Mouse (Mus musculus) retina, adult 2 months (tissue): ENCODE results near the gene Cdcp1.

Experiments
- DNase-seq: peaks from one replicate; pipeline ENCODE4 v3.0.0-alpha.2; 2012; ENCODE audit warnings: low read depth, low spot score

Cdcp1 gene

GRCm38 (mm10) chr9:123151561-123151960 lies 64.3 kb downstream of the Cdcp1 start:
- DNase-seq = no peak

GRCm38 (mm10) chr9:123150241-123151020 lies 65.4 kb downstream of the Cdcp1 start, which contains the start of gene Clec3b:
TSS of gene Clec3b (plus strand) at chr9:123150946.
- DNase-seq = no peak

GRCm38 (mm10) chr9:123148430-123148829 lies 67.4 kb downstream of the Cdcp1 start:
- DNase-seq = no peak

- no peak for DNase-seq
Measured at GRCm38 (mm10) chr9:123139887-123140614, 75.8 kb downstream of the Cdcp1 start.

GRCm38 (mm10) chr9:123138891-123139474 lies 76.9 kb downstream of the Cdcp1 start:
- no peak for DNase-seq

GRCm38 (mm10) chr9:123136953-123137682 lies 78.7 kb downstream of the Cdcp1 start:
- DNase-seq = no peak

- DNase-seq = no peak
Measured at GRCm38 (mm10) chr9:123132994-123133393, 82.8 kb downstream of the Cdcp1 start.

- DNase-seq = no peak
Measured at GRCm38 (mm10) chr9:123127663-123128062, 88.2 kb downstream of the Cdcp1 start.

GRCm38 (mm10) chr9:123124413-123124981 lies 91.3 kb downstream of the Cdcp1 start:
- no peak for DNase-seq

- no peak for DNase-seq
Measured at GRCm38 (mm10) chr9:123123571-123124412, 92.0 kb downstream of the Cdcp1 start.

- no peak for DNase-seq
Measured at GRCm38 (mm10) chr9:123123017-123123416, 92.8 kb downstream of the Cdcp1 start.
